Mouse (Mus musculus) stomach, embryonic 15.5 days (tissue): ENCODE data around the gene Fpr1. TPM values are rescaled to one million over a fixed set of nuclear protein-coding genes. Genes with fewer than 3 reads are reported as not detected.
A peak's percentile ranks its signal among the peaks of the same experiment; 100 is the strongest.
"Not testable (repeated sequence)": the region's sequence is repeated elsewhere in the genome, so short reads cannot be mapped to it uniquely, and the experiment has no call there.

Experiments
- ATAC-seq: fragments of 200-750 bp; cut with Nextera tagmentation; 2 replicates; pipeline ENCODE4 v1.8.0; 2017; ENCODE audit warnings: low read depth, moderate number of reproducible peaks, moderate TSS enrichment; ENCODE audit not compliant: insufficient read depth, low FRiP score
- H3K27ac ChIP-seq: fragments of 300-500 bp; sonication (generic); 2 replicates; pipeline ENCODE4 v1.5.1; 2015; ENCODE audit warnings: mild to moderate bottlenecking, inconsistent platforms
- H3K27me3 ChIP-seq: fragments of 300-500 bp; sonication (generic); replicated peaks from 2 replicates; pipeline ENCODE4 v1.6.1; 2015; ENCODE audit warnings: inconsistent platforms
- H3K36me3 ChIP-seq: fragments of 300-500 bp; sonication (generic); 2 replicates; pipeline ENCODE4 v1.6.1; 2015; ENCODE audit warnings: inconsistent platforms
- H3K4me1 ChIP-seq: fragments of 300-500 bp; sonication (generic); 2 replicates; pipeline ENCODE4 v1.6.1; 2015; ENCODE audit warnings: inconsistent platforms
- H3K4me2 ChIP-seq: fragments of 300-500 bp; sonication (generic); 2 replicates; pipeline ENCODE4 v1.6.1; 2015; ENCODE audit warnings: mild to moderate bottlenecking, inconsistent platforms
- H3K4me3 ChIP-seq: fragments of 300-500 bp; sonication (generic); replicated peaks from 2 replicates; pipeline ENCODE4 v1.5.1; 2015; ENCODE audit warnings: inconsistent platforms
- H3K9ac ChIP-seq: fragments of 300-500 bp; sonication (generic); 2 replicates; pipeline ENCODE4 v1.6.1; 2015; ENCODE audit warnings: inconsistent platforms
- H3K9me3 ChIP-seq: fragments of 300-500 bp; sonication (generic); 2 replicates; pipeline ENCODE4 v1.6.1; 2016; ENCODE audit warnings: inconsistent platforms
- WGBS: fragments of 180-500 bp; shearing (Covaris S2); methylation state at CpG from one replicate; pipeline ENCODE4 v1.1.7; 2015; 5-methylcytosine and 5-hydroxymethylcytosine counted together
- polyA plus RNA-seq: library from polyadenylated mRNA; unstranded; fragments of >200 nt; fragmentation: Nextera tagmentation; extraction: Ambion mirVana; gene quantifications from 2 replicates; pipeline ENCODE4 v1.2.1, GENCODE M21; 2015

The Fpr1 gene
- polyA plus RNA-seq, 1 experiment from 2014 or later, result 2.0 TPM

GRCm38 (mm10) chr17:17845187-17846027 lies 38.3 kb downstream of the Fpr1 start:
- no peak overlapping the region for H3K4me3 ChIP-seq
- no peak overlapping the region for H3K27ac ChIP-seq
- H3K4me1 ChIP-seq, result no peaks in the 10 kb centered on the region
- H3K36me3 ChIP-seq, result no peaks in the 10 kb centered on the region; the same call in 1 of the 2 replicates
- no peaks in the 10 kb centered on the region for H3K9me3 ChIP-seq
- H3K9ac ChIP-seq, result no peak overlapping the region
- no peak for ATAC-seq
- no peak overlapping the region for H3K4me2 ChIP-seq
- WGBS, result 71% methylated on average over 10 of the region's 10 CpGs
- no peaks in the 10 kb centered on the region for H3K27me3 ChIP-seq

GRCm38 (mm10) chr17:17844606-17845005 lies 39.1 kb downstream of the Fpr1 start:
- not testable (repeated sequence) for H3K9ac ChIP-seq, H3K9me3 ChIP-seq, H3K4me3 ChIP-seq, ATAC-seq, H3K27me3 ChIP-seq, H3K4me2 ChIP-seq, H3K36me3 ChIP-seq, H3K27ac ChIP-seq, H3K4me1 ChIP-seq
- WGBS, result 72% methylated on average over 3 of the region's 3 CpGs

- Histone ChIP-seq H3K27ac (no peak overlapping the region), H3K27me3 (no peaks in the 10 kb centered on the region)
- 0 out of 2 replicates have a peak, but pooled peaks have one; percentile 35 for ATAC-seq
Measured at GRCm38 (mm10) chr17:17843534-17844261, 40.0 kb downstream of the Fpr1 start.

GRCm38 (mm10) chr17:17840796-17841195 lies 42.9 kb downstream of the Fpr1 start:
- Histone ChIP-seq H3K36me3 (peaks cover 4% of the 10 kb centered on the region; the same call in 1 of the 2 replicates), H3K9ac (no peak overlapping the region), H3K9me3 (no peaks in the 10 kb centered on the region), H3K27me3 (no peaks in the 10 kb centered on the region), H3K4me1 (peaks cover 18% of the 10 kb centered on the region), H3K4me2 (no peak overlapping the region), H3K4me3 (no peak overlapping the region), H3K27ac (no peak overlapping the region)
- WGBS, result 86% methylated on average over 7 of the region's 7 CpGs
- no peak for ATAC-seq

More at GRCm38 (mm10) chr17:17843534-17844261, 40.0 kb downstream of the Fpr1 start:
- WGBS, result 70% methylated on average over 27 of the region's 27 CpGs
- Histone ChIP-seq H3K4me1 (no peaks in the 10 kb centered on the region), H3K4me3 (no peak overlapping the region), H3K4me2 (no peak overlapping the region), H3K36me3 (no peaks in the 10 kb centered on the region; the same call in 1 of the 2 replicates), H3K9me3 (no peaks in the 10 kb centered on the region), H3K9ac (no peak overlapping the region)

GRCm38 (mm10) chr17:17839276-17839675 lies 44.5 kb downstream of the Fpr1 start:
- Histone ChIP-seq H3K4me1 (peaks cover 33% of the 10 kb centered on the region), H3K9ac (no peak overlapping the region), H3K4me2 (peak overlapping the region; percentile 54; the same call in 1 of the 2 replicates), H3K27ac (no peak overlapping the region), H3K36me3 (peaks cover 6% of the 10 kb centered on the region; the same call in 1 of the 2 replicates), H3K27me3 (no peaks in the 10 kb centered on the region), H3K9me3 (no peaks in the 10 kb centered on the region), H3K4me3 (no peak overlapping the region)
- ATAC-seq, result no peak
- WGBS, result 87% methylated on average over 2 of the region's 2 CpGs

- Histone ChIP-seq H3K27me3 (no peaks in the 10 kb centered on the region), H3K4me3 (peak overlapping the region; percentile 50), H3K4me1 (peaks cover 42% of the 10 kb centered on the region), H3K4me2 (peak overlapping the region; percentile 54), H3K36me3 (peaks cover 6% of the 10 kb centered on the region; the same call in 1 of the 2 replicates), H3K9me3 (no peaks in the 10 kb centered on the region), H3K27ac (peak overlapping the region; percentile 86), H3K9ac (peak overlapping the region; percentile 27; the same call in 1 of the 2 replicates)
- peak; percentile 98 for ATAC-seq
- 1% methylated on average over 43 of the region's 43 CpGs for WGBS
Measured at GRCm38 (mm10) chr17:17837919-17838701, 45.6 kb downstream of the Fpr1 start.

GRCm38 (mm10) chr17:17837426-17837825 lies 46.3 kb downstream of the Fpr1 start:
- Histone ChIP-seq H3K4me1 (peaks cover 42% of the 10 kb centered on the region), H3K4me2 (peak overlapping the region; percentile 54), H3K36me3 (peaks cover 6% of the 10 kb centered on the region; the same call in 1 of the 2 replicates), H3K27me3 (no peaks in the 10 kb centered on the region), H3K27ac (peak overlapping the region; percentile 86), H3K9me3 (no peaks in the 10 kb centered on the region), H3K9ac (0 out of 2 replicates have a peak overlapping the region, but pooled peaks have one; percentile 7), H3K4me3 (peak overlapping the region; percentile 50)
- no peak for ATAC-seq
- 10% methylated on average over 13 of the region's 13 CpGs for WGBS

GRCm38 (mm10) chr17:17836101-17836500 lies 47.6 kb downstream of the Fpr1 start:
- H3K36me3 ChIP-seq, result peaks cover 10% of the 10 kb centered on the region; the same call in 1 of the 2 replicates
- no peaks in the 10 kb centered on the region for H3K9me3 ChIP-seq
- peaks cover 47% of the 10 kb centered on the region for H3K4me1 ChIP-seq

GRCm38 (mm10) chr17:17834896-17835295 lies 48.8 kb downstream of the Fpr1 start:
- WGBS, result 0% methylated on average over 1 of the region's 1 CpGs
- Histone ChIP-seq H3K4me3 (no peak overlapping the region), H3K27ac (no peak overlapping the region; the same call in 1 of the 2 replicates), H3K4me2 (no peak overlapping the region), H3K27me3 (no peaks in the 10 kb centered on the region), H3K9ac (no peak overlapping the region), H3K4me1 (peaks cover 57% of the 10 kb centered on the region), H3K9me3 (no peaks in the 10 kb centered on the region), H3K36me3 (peaks cover 11% of the 10 kb centered on the region; the same call in 1 of the 2 replicates)
- no peak for ATAC-seq

More at GRCm38 (mm10) chr17:17836101-17836500, 47.6 kb downstream of the Fpr1 start:
- Histone ChIP-seq H3K27ac (no peak overlapping the region), H3K4me2 (no peak overlapping the region), H3K27me3 (no peaks in the 10 kb centered on the region), H3K9ac (no peak overlapping the region), H3K4me3 (no peak overlapping the region)
- no peak for ATAC-seq
- WGBS, result 67% methylated on average over 5 of the region's 5 CpGs

- Histone ChIP-seq H3K27ac (no peak overlapping the region), H3K9me3 (no peaks in the 10 kb centered on the region), H3K4me2 (peak overlapping the region; percentile 67), H3K4me3 (peak overlapping the region; percentile 82; the same call in 1 of the 2 replicates), H3K9ac (no peak overlapping the region), H3K4me1 (peaks cover 45% of the 10 kb centered on the region), H3K36me3 (peaks cover 6% of the 10 kb centered on the region; the same call in 1 of the 2 replicates), H3K27me3 (no peaks in the 10 kb centered on the region)
- WGBS, result 62% methylated on average over 7 of the region's 7 CpGs
- ATAC-seq, result no peak
Measured at GRCm38 (mm10) chr17:17830731-17831130, 53.0 kb downstream of the Fpr1 start.
